Mouse (Mus musculus) thymus, adult 2 months (tissue): Measurements from ENCODE around the gene Clpp. TPM values are rescaled to one million over a fixed set of nuclear protein-coding genes. Genes with fewer than 3 reads are reported as not detected.

Experiments
- DNase-seq: peaks from one replicate; pipeline ENCODE4 v3.0.0; 2021
- H3K27ac ChIP-seq: fragments of 200-500 bp; 2 replicates; pipeline ENCODE4 v1.5.1; 2012; ENCODE audit warnings: low read length, control low read depth; ENCODE audit not compliant: control insufficient read depth, insufficient read depth
- H3K27me3 ChIP-seq: fragments of 200-500 bp; 2 replicates; pipeline ENCODE4 v1.6.1; 2012; ENCODE audit warnings: mild to moderate bottlenecking, low read length, moderate library complexity, mixed read lengths; ENCODE audit not compliant: control insufficient read depth, insufficient read depth
- H3K36me3 ChIP-seq: fragments of 200-500 bp; 2 replicates; pipeline ENCODE4 v1.6.1; 2012; ENCODE audit warnings: mild to moderate bottlenecking, low read length, moderate library complexity; ENCODE audit not compliant: control insufficient read depth, insufficient read depth
- H3K4me1 ChIP-seq: fragments of 200-500 bp; replicated peaks from 2 replicates; pipeline ENCODE4 v1.6.1; 2012; ENCODE audit warnings: low read length; ENCODE audit not compliant: control insufficient read depth, insufficient read depth
- H3K4me3 ChIP-seq: fragments of 200-500 bp; 2 replicates; pipeline ENCODE4 v1.5.1; 2012; ENCODE audit warnings: mild to moderate bottlenecking, low read length, control low read depth, moderate library complexity; ENCODE audit not compliant: control insufficient read depth, insufficient read depth
- CTCF ChIP-seq: fragments of 200-500 bp; IDR thresholded peaks from 2 replicates; pipeline ENCODE4 v1.5.1; 2012; ENCODE audit warnings: mild to moderate bottlenecking, control low read depth, low read length, moderate library complexity, borderline replicate concordance; ENCODE audit not compliant: control insufficient read depth, poor library complexity, insufficient read depth; ENCODE audit errors: extremely low read depth
- POLR2A ChIP-seq: fragments of 200-500 bp; IDR thresholded peaks from 2 replicates; pipeline ENCODE4 v1.6.1; 2012; ENCODE audit warnings: mild to moderate bottlenecking, low read length, control low read depth, moderate library complexity; ENCODE audit not compliant: control insufficient read depth, poor library complexity, insufficient read depth; ENCODE audit errors: extremely low read depth
- WGBS: fragments of 180-500 bp; shearing (Covaris S2); methylation state at CpG from one replicate; pipeline ENCODE4 v1.1.7; 2018; 5-methylcytosine and 5-hydroxymethylcytosine counted together
- polyA plus RNA-seq: library from polyadenylated mRNA; depleted of rRNA; stranded (reverse); fragments of >200 nt; gene quantifications from 2 replicates; pipeline ENCODE4 v1.2.3, GENCODE M21; 2012

The Clpp gene
- polyA plus RNA-seq, 1 experiment: 144 TPM

GRCm38 (mm10) chr17:57027471-57027870 lies 37.4 kb downstream of the Clpp start:
- H3K27me3 ChIP-seq: no peaks in the 10 kb centered on the region
- H3K4me3 ChIP-seq: no peak overlapping the region
- WGBS: 91% methylated on average over 4 of the region's 4 CpGs
- peaks cover 44% of the 10 kb centered on the region for H3K36me3 ChIP-seq
- no peak overlapping the region for H3K27ac ChIP-seq
- TF ChIP-seq POLR2A: no peak
- TF ChIP-seq CTCF: no peak
- DNase-seq: no peak
- peaks cover 16% of the 10 kb centered on the region for H3K4me1 ChIP-seq

DNA sequence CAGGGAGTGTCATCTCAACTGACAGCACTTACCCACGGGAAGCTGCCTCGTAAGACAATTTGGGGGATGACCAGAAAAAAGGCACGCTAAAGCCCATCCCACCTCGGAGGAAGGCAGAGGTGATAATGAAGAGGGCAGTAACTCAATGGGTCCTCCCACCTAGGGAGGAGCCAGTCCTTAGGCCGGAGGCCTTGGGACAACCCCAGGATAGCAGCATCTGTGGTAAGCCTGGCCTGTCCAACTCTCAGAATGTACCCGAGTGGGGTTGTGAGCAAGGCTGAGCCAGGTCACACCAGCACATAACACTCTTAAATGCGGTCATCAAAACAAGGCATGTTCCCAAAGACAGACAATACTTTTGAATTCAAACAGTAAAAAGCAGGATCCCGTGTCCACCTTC lies 39.6 kb downstream of the Clpp start:
- DNase-seq: no peak
- WGBS: 36% methylated on average over 8 of the region's 8 CpGs

DNA sequence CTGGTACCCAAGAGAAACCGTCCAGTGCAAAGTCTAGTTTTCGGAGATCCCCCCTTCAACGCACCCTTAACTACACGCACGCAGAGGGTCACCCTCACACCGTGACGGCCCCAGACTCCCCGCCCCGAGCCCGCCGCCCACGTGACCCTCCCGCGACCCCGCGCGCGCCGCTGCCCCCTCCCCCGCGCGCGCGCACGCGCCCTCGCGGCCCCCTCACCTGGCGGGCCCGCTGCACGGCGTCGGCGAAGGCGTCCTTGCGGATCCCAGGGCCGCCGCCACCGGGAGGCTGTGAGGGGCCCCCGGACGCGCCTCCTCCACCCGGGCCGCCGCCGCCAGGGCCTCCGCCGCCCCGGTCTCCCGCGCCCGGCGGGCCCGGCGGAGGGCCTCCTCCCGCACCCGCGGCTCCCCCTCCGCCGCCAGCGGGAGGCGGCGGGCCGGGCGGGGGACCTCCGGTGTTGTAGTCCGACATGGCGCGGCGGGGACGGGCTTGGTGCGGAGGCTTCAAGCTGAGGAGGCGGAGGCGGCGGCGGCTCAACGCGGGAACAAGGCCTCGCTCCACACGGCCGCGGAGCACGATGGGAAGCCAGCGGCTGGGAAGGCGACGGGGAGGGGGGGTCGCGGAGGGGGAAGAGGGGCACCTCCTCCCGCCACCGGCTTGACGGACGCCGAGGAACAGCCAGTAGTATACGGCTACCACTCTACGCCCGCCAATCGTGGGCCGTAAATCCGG lies 41.0 kb downstream of the Clpp start, which contains the start of gene Khsrp:
Gene Khsrp, minus strand, starts transcription at position 592 of the 730 bp plus-strand sequence.
- H3K27me3 ChIP-seq: no peaks in the 10 kb centered on the region
- DNase-seq: peak; percentile 70
- H3K4me1 ChIP-seq: peaks cover 21% of the 10 kb centered on the region
- peak within 1 kb of the TSS; percentile 57 for H3K4me3 ChIP-seq
- H3K36me3 ChIP-seq: peaks cover 8% of the 10 kb centered on the region; the same call in 1 of the 2 replicates
- 1% methylated on average over 99 of the region's 99 CpGs for WGBS
- H3K27ac ChIP-seq: peak within 1 kb of the TSS; percentile 62
- peak; percentile 67; the same call in 1 of the 2 replicates for TF ChIP-seq POLR2A
- no peak for TF ChIP-seq CTCF

More for the DNA sequence above, 39.6 kb downstream of the Clpp start:
- no peak for TF ChIP-seq POLR2A
- no peak for TF ChIP-seq CTCF
- Histone ChIP-seq H3K4me3 (0 out of 2 replicates have a peak overlapping the region, but pooled peaks have one; percentile 3), H3K4me1 (peaks cover 21% of the 10 kb centered on the region), H3K27ac (no peak overlapping the region), H3K27me3 (no peaks in the 10 kb centered on the region), H3K36me3 (peaks cover 22% of the 10 kb centered on the region)

GRCm38 (mm10) chr17:57031661-57032420 lies 41.7 kb downstream of the Clpp start:
- Histone ChIP-seq H3K4me3 (peak overlapping the region; percentile 34), H3K36me3 (peaks cover 5% of the 10 kb centered on the region; the same call in 1 of the 2 replicates), H3K27me3 (no peaks in the 10 kb centered on the region), H3K27ac (peak overlapping the region; percentile 62), H3K4me1 (peaks cover 21% of the 10 kb centered on the region)
- 1% methylated on average over 38 of the region's 38 CpGs for WGBS
- DNase-seq: peak; percentile 100
- TF ChIP-seq CTCF: peak; percentile 73; the same call in 1 of the 2 replicates
- peak; percentile 53; the same call in 1 of the 2 replicates for TF ChIP-seq POLR2A

DNA sequence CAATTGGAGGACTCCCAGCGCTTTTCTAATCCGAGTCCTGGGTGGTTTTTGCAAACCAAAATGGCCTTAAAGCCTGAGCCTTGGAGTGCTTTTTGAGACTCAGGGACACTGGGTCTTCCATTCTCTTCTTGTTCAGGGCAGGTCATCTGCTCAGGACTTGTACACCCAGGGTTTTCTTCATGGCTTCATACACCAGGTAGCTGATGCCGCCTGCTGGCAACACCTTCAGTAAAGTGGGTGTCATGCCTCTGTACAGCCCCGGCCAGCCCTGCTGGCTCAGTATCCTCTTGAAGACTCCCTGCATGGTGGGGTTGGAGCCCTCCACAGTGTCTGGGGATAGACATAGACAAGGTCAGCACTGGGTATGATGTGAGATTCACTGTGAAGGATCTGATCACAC lies 42.7 kb downstream of the Clpp start:
- Histone ChIP-seq H3K27me3 (no peaks in the 10 kb centered on the region), H3K4me3 (no peak overlapping the region), H3K27ac (no peak overlapping the region), H3K4me1 (peaks cover 21% of the 10 kb centered on the region), H3K36me3 (0 out of 2 replicates have a peak, but pooled peaks cover 2% of the 10 kb centered on the region)
- 99% methylated on average over 4 of the region's 4 CpGs for WGBS
- no peak for DNase-seq
- TF ChIP-seq POLR2A: no peak
- no peak for TF ChIP-seq CTCF

GRCm38 (mm10) chr17:57038978-57039377 lies 48.9 kb downstream of the Clpp start:
- no peak for DNase-seq
- TF ChIP-seq POLR2A (no peak), CTCF (no peak)
- 64% methylated on average over 8 of the region's 8 CpGs for WGBS

More at GRCm38 (mm10) chr17:57038978-57039377, 48.9 kb downstream of the Clpp start:
- Histone ChIP-seq H3K27me3 (no peaks in the 10 kb centered on the region), H3K4me1 (no peaks in the 10 kb centered on the region; the same call in 1 of the 2 replicates), H3K27ac (no peak overlapping the region), H3K36me3 (no peaks in the 10 kb centered on the region), H3K4me3 (no peak overlapping the region)
